Mouse (Mus musculus) gastrocnemius, adult 8-10 months (tissue): Measurements from ENCODE around the gene Adam33. TPM values are rescaled to one million over a fixed set of nuclear protein-coding genes. Genes with fewer than 3 reads are reported as not detected.
"Not testable (repeated sequence)": the region's sequence is repeated elsewhere in the genome, so short reads cannot be mapped to it uniquely, and the experiment has no call there.

ENCODE experiments used
- DNase-seq, 2 experiments: peaks; one replicate each; pipeline ENCODE4 v3.0.0; 2022; ENCODE audit warnings: low spot score in 2 of 2
- total RNA-seq, 4 experiments: library from RNA; stranded (reverse); gene quantifications; 2 replicates each; pipeline ENCODE4 v1.2.4; 2022

The Adam33 gene
- total RNA-seq = 1 to 10 TPM in 3 of 4 experiments, under 1 TPM in 1; 0.82 to 1.8 (median 1.3) TPM

- DNase-seq = no peak
Measured at GRCm38 (mm10) chr2:131063404-131063864, at the start of gene Adam33. Gene Adam33, minus strand, starts transcription at chr2:131063814.

- DNase-seq = no peak
Measured at GRCm38 (mm10) chr2:131105989-131106388, 42.4 kb upstream of the Adam33 start.

GRCm38 (mm10) chr2:131105061-131105460 is 41.4 kb upstream of the Adam33 start:
- not testable (repeated sequence) for DNase-seq

- DNase-seq = peak; percentile 28 to 47
Measured at GRCm38 (mm10) chr2:131104021-131104420, 40.4 kb upstream of the Adam33 start.

GRCm38 (mm10) chr2:131101530-131101929 is 37.9 kb upstream of the Adam33 start:
- no peak for DNase-seq

- no peak for DNase-seq
Measured at GRCm38 (mm10) chr2:131097087-131097486, 33.5 kb upstream of the Adam33 start.

DNA sequence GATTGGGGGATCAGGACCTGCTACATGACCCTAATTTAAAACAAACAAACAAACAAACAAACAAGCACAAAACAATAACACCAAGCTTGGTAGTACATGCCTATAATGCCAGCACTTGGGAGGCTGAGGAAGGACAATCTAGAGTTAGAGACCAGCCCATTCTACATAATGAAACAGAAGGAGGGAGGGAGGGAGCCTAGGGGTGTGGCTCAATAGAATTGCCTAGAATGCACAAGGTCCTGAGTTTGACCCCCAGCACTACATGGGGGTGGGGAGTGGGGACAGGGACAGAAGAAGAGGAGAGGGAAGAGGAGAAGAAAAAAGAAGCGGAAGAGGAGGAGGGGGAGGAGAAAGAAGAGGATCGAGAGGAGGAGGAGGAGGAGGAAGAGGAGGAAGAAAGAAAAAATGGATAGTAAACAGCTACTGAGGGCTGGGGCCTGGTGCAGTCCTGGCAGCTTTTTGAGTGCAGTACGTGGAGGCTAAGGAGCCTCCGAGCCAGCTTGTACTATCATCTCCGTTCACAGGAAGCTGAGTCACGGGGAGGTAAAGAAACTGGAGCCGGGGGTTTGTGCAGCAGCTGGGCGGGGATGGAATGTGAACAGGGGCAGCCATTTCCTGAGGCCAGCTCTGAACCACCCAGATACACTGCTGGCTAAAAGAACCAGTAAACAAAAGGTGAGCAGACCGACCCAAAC is 32.6 kb upstream of the Adam33 start:
- peak; percentile 1 to 22 for DNase-seq

GRCm38 (mm10) chr2:131094823-131095222 is 31.2 kb upstream of the Adam33 start:
- DNase-seq = peak; percentile 59 to 62

DNA sequence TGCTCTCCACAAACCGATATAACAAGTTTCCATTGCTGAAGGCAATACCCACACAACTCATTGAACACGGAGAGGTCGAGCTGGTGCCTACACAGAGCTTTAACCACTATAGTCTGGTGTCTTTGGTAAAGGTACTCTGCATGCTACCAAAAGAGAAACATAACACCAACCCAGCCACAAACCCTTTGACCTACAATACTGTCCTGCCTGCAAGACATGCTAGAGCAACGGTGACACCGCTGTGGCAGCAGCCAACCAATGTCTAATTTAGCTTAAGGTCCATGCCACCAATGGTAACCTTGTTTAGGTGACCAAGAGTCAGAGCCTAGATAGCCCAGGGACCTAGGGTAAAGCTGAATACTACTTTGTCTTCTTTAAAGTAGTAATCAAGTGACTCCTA is 30.0 kb upstream of the Adam33 start:
- no peak for DNase-seq

GRCm38 (mm10) chr2:131090852-131091251 is 27.2 kb upstream of the Adam33 start:
- DNase-seq = no peak

- no peak for DNase-seq
Measured at GRCm38 (mm10) chr2:131089634-131090033, 26.0 kb upstream of the Adam33 start.

- no peak for DNase-seq
Measured at GRCm38 (mm10) chr2:131088581-131088980, 25.0 kb upstream of the Adam33 start.

GRCm38 (mm10) chr2:131086667-131087390 is 23.2 kb upstream of the Adam33 start, which contains the start of gene Siglec1:
Gene Siglec1, minus strand, starts transcription at chr2:131086765.
- no peak for DNase-seq

DNA sequence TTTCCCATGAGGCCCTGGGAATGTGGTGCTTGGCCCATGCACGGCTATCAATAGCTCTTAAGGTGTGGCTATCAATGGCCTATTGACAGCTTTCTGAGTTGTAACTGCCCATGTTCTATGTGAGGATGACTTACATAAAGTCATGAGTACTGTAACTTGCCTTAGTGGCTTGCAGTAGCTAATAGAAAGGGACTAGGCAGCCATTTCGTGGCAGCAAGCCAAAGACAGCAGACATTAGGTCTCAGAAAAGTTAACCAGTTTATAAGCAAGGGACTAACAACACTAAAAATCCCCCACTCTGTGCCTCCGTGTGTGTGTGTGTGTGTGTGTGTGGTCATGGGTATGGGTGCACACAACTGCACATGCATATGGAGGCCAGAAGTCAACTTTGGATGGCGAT is 20.6 kb upstream of the Adam33 start:
- no peak for DNase-seq

- no peak for DNase-seq
Measured at GRCm38 (mm10) chr2:131080507-131080906, 16.9 kb upstream of the Adam33 start.

DNA sequence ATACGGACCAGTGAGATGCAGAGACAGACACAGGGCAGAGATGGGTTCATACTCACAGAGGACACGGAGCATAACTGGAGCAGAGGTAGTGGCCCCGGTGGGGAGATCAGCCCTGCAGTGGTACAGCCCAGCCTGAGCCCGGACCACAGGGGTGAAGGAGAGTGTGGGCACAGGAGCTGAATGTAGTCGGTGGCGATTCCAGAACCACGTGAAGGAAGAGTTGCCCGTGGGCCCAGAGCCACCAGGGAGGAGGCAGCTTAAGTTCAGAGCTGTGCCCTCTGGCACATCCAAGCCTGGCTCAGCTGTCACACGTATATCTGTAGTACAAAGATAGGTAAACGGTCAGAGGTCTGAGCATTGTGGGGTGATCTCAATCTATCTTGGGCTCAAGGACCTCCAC is 8.9 kb upstream of the Adam33 start:
- DNase-seq = no peak

- no peak for DNase-seq
Measured at GRCm38 (mm10) chr2:131067481-131067880, 3.9 kb upstream of the Adam33 start.

DNA sequence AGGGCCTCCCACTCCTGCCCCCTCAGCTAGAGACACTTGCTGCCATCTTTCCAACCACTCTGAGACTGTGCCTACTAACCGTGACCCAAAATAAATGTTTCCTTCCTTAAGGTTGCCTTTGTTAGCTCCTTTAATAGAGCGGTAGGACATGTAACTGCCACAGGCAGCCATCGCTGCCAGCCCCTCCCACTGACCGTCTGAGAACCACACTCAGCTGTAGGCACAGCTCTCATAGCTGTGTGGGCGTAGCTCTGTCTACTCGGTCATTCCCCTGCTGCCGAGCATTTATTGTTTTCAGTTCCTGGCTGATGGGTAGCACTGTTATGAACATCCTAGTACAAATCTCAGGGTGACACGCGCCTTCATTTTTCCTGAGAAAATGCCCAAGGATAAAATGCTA is 2.7 kb upstream of the Adam33 start:
- no peak for DNase-seq

- no peak for DNase-seq
Measured at GRCm38 (mm10) chr2:131061607-131062006, 2.0 kb downstream of the Adam33 start.

DNA sequence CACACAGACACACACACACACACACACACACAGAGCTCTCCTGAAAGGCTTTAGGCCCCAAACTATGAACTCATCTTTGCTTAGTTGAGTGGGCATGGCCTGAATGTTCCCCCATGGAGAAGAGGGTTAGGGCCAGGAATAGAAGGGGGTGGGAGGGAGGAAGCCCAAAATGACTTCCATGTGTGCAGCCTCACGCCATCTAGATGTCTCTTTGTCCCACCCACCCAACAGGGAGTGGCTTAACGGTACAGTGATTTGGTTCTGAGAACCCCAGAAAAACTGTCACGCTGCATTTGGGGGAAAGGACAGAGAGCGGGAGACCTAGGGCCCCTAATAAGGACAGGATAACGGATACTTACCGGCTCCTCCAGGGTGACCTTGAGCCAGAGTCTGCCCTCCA is 2.8 kb downstream of the Adam33 start:
- no peak for DNase-seq

DNA sequence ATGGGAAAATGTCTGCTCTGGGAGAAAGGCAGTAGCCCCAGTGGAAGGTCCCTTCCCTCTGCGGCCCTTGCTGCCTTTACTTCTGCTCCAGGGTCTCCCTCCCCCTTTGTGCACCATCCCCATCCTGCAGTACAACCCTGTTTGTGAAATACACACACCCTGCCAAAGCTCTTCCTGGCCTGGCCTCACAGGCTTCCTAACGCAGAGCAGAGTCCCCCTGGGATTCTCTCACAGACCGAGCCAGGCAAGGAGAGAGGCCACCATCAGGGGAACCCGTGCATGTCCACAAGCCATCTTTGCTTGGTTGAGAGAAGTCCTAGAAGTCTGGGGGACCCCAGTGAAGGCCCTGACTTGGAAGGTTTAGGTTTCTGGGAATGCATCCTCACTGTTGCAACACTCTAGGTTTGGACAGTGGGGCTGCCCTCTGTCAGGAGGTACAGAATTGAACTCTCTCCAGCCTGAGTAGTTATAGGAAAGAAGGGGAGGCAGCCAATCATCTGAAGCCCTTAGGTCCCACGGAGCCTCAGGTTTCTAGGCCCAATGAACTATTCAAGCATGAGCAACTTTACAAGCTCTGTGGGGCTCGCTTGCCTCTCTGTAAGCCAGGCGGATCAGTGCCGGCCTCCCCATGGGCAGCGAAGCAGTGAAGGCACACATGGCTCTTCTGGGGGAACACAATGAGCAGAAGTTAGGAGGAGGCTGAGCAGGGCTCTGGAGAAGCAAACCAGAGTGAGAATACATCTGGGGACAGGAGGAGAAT is 3.7 kb downstream of the Adam33 start:
- DNase-seq = peak; percentile 25 to 54

DNA sequence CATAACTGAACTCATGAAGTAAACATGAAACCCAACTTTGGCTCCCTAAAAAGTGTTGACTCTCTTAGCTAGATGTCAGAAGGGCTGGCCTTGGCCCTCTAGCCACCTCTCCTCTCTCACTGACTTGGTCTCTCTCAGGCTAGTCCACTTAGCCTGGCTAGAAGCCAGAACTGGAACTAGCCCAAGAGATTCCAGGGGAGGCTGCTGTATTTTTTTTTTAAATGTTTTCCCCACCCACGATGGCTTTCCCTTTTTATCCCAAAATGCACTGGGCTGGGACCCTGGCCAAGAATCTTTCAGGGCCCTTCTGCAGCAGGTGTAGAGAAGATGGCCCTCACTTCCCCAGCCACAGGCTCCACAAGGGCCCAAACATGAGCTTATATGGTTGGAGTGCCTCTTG is 4.2 kb downstream of the Adam33 start:
- DNase-seq = peak; percentile 76
